Mouse (Mus musculus) liver, embryonic 14.5 days (tissue): ENCODE measurements around the gene Adh6a. TPM values are rescaled to one million over a fixed set of nuclear protein-coding genes. Genes with fewer than 3 reads are reported as not detected.

Experiments
- ATAC-seq: fragments of 200-750 bp; cut with Nextera tagmentation; 2 replicates; pipeline ENCODE4 v1.8.0; 2017; ENCODE audit warnings: moderate number of reproducible peaks, mild to moderate bottlenecking, moderate library complexity; ENCODE audit not compliant: insufficient read depth
- DNase-seq, 3 experiments: peaks; one replicate each; pipeline ENCODE4 v3.0.0-alpha.2; 2012 to 2013; ENCODE audit warnings: low read depth in 3 of 3, low spot score in 3 of 3
- H3K27ac ChIP-seq: fragments of 300-500 bp; sonication (generic); 2 replicates; pipeline ENCODE4 v1.5.1; 2014; ENCODE audit warnings: moderate library complexity, mild to moderate bottlenecking, control low read depth, inconsistent platforms
- H3K27me3 ChIP-seq: fragments of 300-500 bp; sonication (generic); 2 replicates; pipeline ENCODE4 v1.6.1; 2014; ENCODE audit warnings: mild to moderate bottlenecking, low read length, moderate library complexity; ENCODE audit not compliant: control insufficient read depth, insufficient read depth
- H3K36me3 ChIP-seq: fragments of 300-500 bp; sonication (generic); replicated peaks from 2 replicates; pipeline ENCODE4 v1.6.1; 2014; ENCODE audit warnings: low read depth; ENCODE audit not compliant: control insufficient read depth, insufficient read depth
- H3K4me1 ChIP-seq, 2 experiments: fragments of 200-500 bp in 1 of 2; fragments of 300-500 bp in 1 of 2; sonication (generic) in 1 of 2; replicated peaks; 2 replicates each; pipeline ENCODE4 v1.6.1; 2012 to 2014; ENCODE audit warnings: antibody characterized with exemption in 1 of 2, inconsistent platforms in 1 of 2, low read length in 1 of 2; ENCODE audit not compliant: control insufficient read depth in 2 of 2, insufficient read depth in 2 of 2
- H3K4me2 ChIP-seq: fragments of 300-500 bp; sonication (generic); 2 replicates; pipeline ENCODE4 v1.6.1; 2014; ENCODE audit warnings: low read depth, mild to moderate bottlenecking, control low read depth, moderate library complexity
- H3K4me3 ChIP-seq, 2 experiments: fragments of 200-500 bp in 1 of 2; fragments of 300-500 bp in 1 of 2; sonication (generic) in 1 of 2; 2 replicates each; pipeline ENCODE4 v1.5.1; 2012 to 2014; ENCODE audit warnings: low read depth in 2 of 2, low read length in 2 of 2, mild to moderate bottlenecking in 2 of 2, control low read depth in 1 of 2, inconsistent platforms in 1 of 2, moderate library complexity in 1 of 2; ENCODE audit not compliant: insufficient read depth in 1 of 2
- H3K9ac ChIP-seq: fragments of 300-500 bp; sonication (generic); replicated peaks from 2 replicates; pipeline ENCODE4 v1.6.1; 2014; ENCODE audit warnings: mild to moderate bottlenecking, control low read depth, moderate library complexity
- H3K9me3 ChIP-seq: fragments of 300-500 bp; sonication (generic); 2 replicates; pipeline ENCODE4 v1.6.1; 2016; ENCODE audit warnings: low read length, mixed read lengths; ENCODE audit not compliant: control insufficient read depth
- CTCF ChIP-seq: IDR thresholded peaks from 2 replicates; pipeline ENCODE4 v1.5.1; 2016; ENCODE audit warnings: antibody characterized with exemption, low read depth, control low read depth
- EP300 ChIP-seq: IDR thresholded peaks from 2 replicates; pipeline ENCODE4 v1.6.1; 2016; ENCODE audit warnings: antibody characterized with exemption, low read depth
- WGBS: fragments of 180-500 bp; shearing (Covaris S2); extraction: QIAGEN DNeasy Blood & Tissue Kit; methylation state at CpG from one replicate; pipeline ENCODE4 v1.1.7; 2014; ENCODE audit not compliant: insufficient replicate concordance; 5-methylcytosine and 5-hydroxymethylcytosine counted together
- polyA plus RNA-seq, 2 experiments: library from polyadenylated mRNA; depleted of rRNA in 1 of 2; stranded (reverse) in 1 of 2; unstranded in 1 of 2; fragments of >200 nt; fragmentation: Nextera tagmentation in 1 of 2; extraction: Ambion mirVana in 1 of 2; gene quantifications; 2 replicates each; pipeline versions ENCODE4 v1.2.1 to v1.2.3; 2012 to 2014

Gene Adh6a
- polyA plus RNA-seq, 2 experiments, result not detected

GRCm38 (mm10) chr3:138335566-138335965 is 22.5 kb downstream of the Adh6a start:
- no peaks in the 10 kb centered on the region for H3K36me3 ChIP-seq
- no peak for ATAC-seq
- DNase-seq, result no peak
- no peak overlapping the region for H3K4me2 ChIP-seq
- H3K9ac ChIP-seq, result no peak overlapping the region
- no peaks in the 10 kb centered on the region for H3K9me3 ChIP-seq
- H3K27me3 ChIP-seq, result no peaks in the 10 kb centered on the region
- no peak for TF ChIP-seq CTCF
- no peak for TF ChIP-seq EP300
- whole genome bisulfite sequencing, result 46% methylated on average over 1 of the region's 1 CpGs
- no peak overlapping the region for H3K27ac ChIP-seq
- H3K4me3 ChIP-seq, result no peak overlapping the region
- H3K4me1 ChIP-seq, result no peaks in the 10 kb centered on the region

GRCm38 (mm10) chr3:138336104-138336754 is 23.1 kb downstream of the Adh6a start:
- Histone ChIP-seq H3K9me3 (no peaks in the 10 kb centered on the region), H3K9ac (no peak overlapping the region), H3K4me2 (no peak overlapping the region), H3K36me3 (no peaks in the 10 kb centered on the region), H3K4me3 (no peak overlapping the region), H3K27me3 (no peaks in the 10 kb centered on the region), H3K4me1 (no peaks in the 10 kb centered on the region), H3K27ac (no peak overlapping the region)
- WGBS, result 23% methylated on average over 3 of the region's 3 CpGs
- ATAC-seq (peak; percentile 35; the same call in 1 of the 2 replicates), DNase-seq (no peak)
- TF ChIP-seq EP300 (no peak), CTCF (no peak)

- DNase-seq (no peak), ATAC-seq (no peak)
- Histone ChIP-seq H3K27ac (no peak within 1 kb of the TSS), H3K4me1 (0 out of 4 replicates have a peak, but pooled peaks cover 0 to 2% of the 10 kb centered on the region in 2 experiments), H3K4me3 (no peak within 1 kb of the TSS), H3K4me2 (no peak within 1 kb of the TSS), H3K9me3 (no peaks in the 10 kb centered on the region), H3K27me3 (no peaks in the 10 kb centered on the region), H3K9ac (no peak within 1 kb of the TSS), H3K36me3 (no peaks in the 10 kb centered on the region)
- no peak for TF ChIP-seq CTCF
- no peak for TF ChIP-seq EP300
- 44% methylated on average over 14 of the region's 14 CpGs for WGBS
These were observed 28.4 kb downstream of the Adh6a start, which contains the start of gene Adh6b for GRCm38 (mm10) chr3:138341471-138341870. Gene Adh6b, plus strand, starts transcription at chr3:138341775.

GRCm38 (mm10) chr3:138347041-138347440 is 34.0 kb downstream of the Adh6a start:
- Histone ChIP-seq H3K4me2 (no peak overlapping the region), H3K9me3 (no peaks in the 10 kb centered on the region), H3K4me1 (peaks cover 0 to 5% of the 10 kb centered on the region in 2 experiments; a peak in 1 of 4 replicates), H3K27ac (no peak overlapping the region), H3K9ac (no peak overlapping the region), H3K36me3 (no peaks in the 10 kb centered on the region), H3K27me3 (no peaks in the 10 kb centered on the region), H3K4me3 (no peak overlapping the region)
- ATAC-seq (no peak), DNase-seq (no peak)
- 19% methylated on average over 3 of the region's 3 CpGs for WGBS
- TF ChIP-seq EP300 (no peak), CTCF (no peak)

GRCm38 (mm10) chr3:138352012-138352809 is 39.1 kb downstream of the Adh6a start:
- H3K4me2 ChIP-seq, result no peak overlapping the region
- H3K4me3 ChIP-seq, result no peak overlapping the region
- no peak overlapping the region for H3K9ac ChIP-seq
- no peaks in the 10 kb centered on the region for H3K36me3 ChIP-seq
- no peaks in the 10 kb centered on the region for H3K27me3 ChIP-seq
- ATAC-seq (no peak), DNase-seq (no peak)
- 71% methylated on average over 11 of the region's 11 CpGs for WGBS
- H3K4me1 ChIP-seq, result peaks cover 0 to 5% of the 10 kb centered on the region in 2 experiments; a peak in 1 of 4 replicates
- H3K9me3 ChIP-seq, result no peaks in the 10 kb centered on the region
- no peak for TF ChIP-seq CTCF
- TF ChIP-seq EP300, result no peak
- no peak overlapping the region for H3K27ac ChIP-seq
